14 mouse cellular contexts compared by ENCODE assay signal in genomic region chr13:99503370-99503979, GRCm38 (mm10). TPM values are rescaled to one million over a fixed set of nuclear protein-coding genes. Genes with fewer than 3 reads are reported as not detected.
A peak's percentile ranks its signal among the peaks of the same experiment; 100 is the strongest.
DNase-seq lines count a peak whose midpoint lies in the region; ATAC-seq lines count a peak whose summit lies in the region.
"Had no signal": no experiment of that assay in that cellular context is flagged by ENCODE, and none has a peak within 500 bp of the region (broad histone marks: within the 10 kb centered on the region; RNA-seq: fewer than 3 reads in every experiment).

No protein-coding gene starts in this region.

- H3K9me3 ChIP-seq in midbrain, embryonic 15.5 days: no peaks in the 10 kb centered on the region
- H3K9me3 ChIP-seq in midbrain, embryonic 10.5 days (replicated peaks): no peaks in the 10 kb centered on the region
- H3K9me3 ChIP-seq in neural tube, embryonic 13.5 days: no peaks in the 10 kb centered on the region
- H3K9me3 ChIP-seq: embryonic facial prominence, embryonic 12.5 days had no signal

- H3K27me3 ChIP-seq in midbrain, embryonic 15.5 days (replicated peaks): no peaks in the 10 kb centered on the region
- H3K27me3 ChIP-seq in midbrain, embryonic 10.5 days (ENCODE audit: low read depth, poor library complexity, severe bottlenecking): no peaks in the 10 kb centered on the region
- no peaks in the 10 kb centered on the region for H3K27me3 ChIP-seq in neural tube, embryonic 13.5 days
- H3K27me3 ChIP-seq: embryonic facial prominence, embryonic 12.5 days had no signal

- H3K4me1 ChIP-seq in midbrain, embryonic 15.5 days: peaks cover 77% of the 10 kb centered on the region
- peaks cover 52% of the 10 kb centered on the region for H3K4me1 ChIP-seq in midbrain, embryonic 10.5 days
- peaks cover 85% of the 10 kb centered on the region for H3K4me1 ChIP-seq in neural tube, embryonic 13.5 days (replicated peaks)

- DNase-seq in midbrain, embryonic 10.5 days (ENCODE audit: low spot score): no peak
- DNase-seq in left cerebral cortex, postnatal 25 days (ENCODE audit: low spot score in 2 of 2): no peak
- DNase-seq in spleen, adult 12 weeks (ENCODE audit: low spot score): no peak
- DNase-seq: cerebellum, adult 8-10 months; heart, postnatal 36 days; kidney, postnatal 36 days; left cerebral cortex, postnatal 4 days; lung, adult 2 months; right cerebral cortex, postnatal 14 days had no signal

- H3K4me2 ChIP-seq in midbrain, embryonic 15.5 days: no peak overlapping the region
- H3K4me2 ChIP-seq in neural tube, embryonic 13.5 days: peak overlapping the region; percentile 38; the same call in 1 of the 2 replicates
- H3K4me2 ChIP-seq: embryonic facial prominence, embryonic 12.5 days had no signal

- H3K36me3 ChIP-seq in midbrain, embryonic 15.5 days (replicated peaks): peaks cover 32% of the 10 kb centered on the region; the same call in 1 of the 2 replicates
- H3K36me3 ChIP-seq in midbrain, embryonic 10.5 days: peaks cover 98% of the 10 kb centered on the region
- peaks cover 59% of the 10 kb centered on the region for H3K36me3 ChIP-seq in neural tube, embryonic 13.5 days

- H3K4me3 ChIP-seq in midbrain, embryonic 15.5 days: no peak overlapping the region
- no peak overlapping the region for H3K4me3 ChIP-seq in midbrain, embryonic 10.5 days
- H3K4me3 ChIP-seq in neural tube, embryonic 13.5 days: no peak overlapping the region
- H3K4me3 ChIP-seq: embryonic facial prominence, embryonic 12.5 days had no signal

- 0 out of 2 replicates have a peak overlapping the region, but pooled peaks have one; percentile 17 for H3K9ac ChIP-seq in midbrain, embryonic 15.5 days
- H3K9ac ChIP-seq in neural tube, embryonic 13.5 days: 0 out of 2 replicates have a peak overlapping the region, but pooled peaks have one; percentile 26
- H3K9ac ChIP-seq: embryonic facial prominence, embryonic 12.5 days had no signal

- H3K27ac ChIP-seq in midbrain, embryonic 15.5 days: peak overlapping the region; percentile 47
- no peak overlapping the region for H3K27ac ChIP-seq in midbrain, embryonic 10.5 days (replicated peaks)
- peak overlapping the region; percentile 78; the same call in 1 of the 2 replicates for H3K27ac ChIP-seq in neural tube, embryonic 13.5 days (replicated peaks)
- H3K27ac ChIP-seq: embryonic facial prominence, embryonic 12.5 days had no signal

- WGBS in midbrain, embryonic 15.5 days: 79% methylated on average over 14 of the region's 14 CpGs
- 94% methylated on average over 14 of the region's 14 CpGs for WGBS in midbrain, embryonic 10.5 days
- WGBS in neural tube, embryonic 13.5 days: 79% methylated on average over 14 of the region's 14 CpGs

- intact Hi-C loops in left cerebral cortex, postnatal 25 days (cut with DNase I): no loop called here

- ATAC-seq in midbrain, embryonic 15.5 days (replicated peaks): no peak
- peak; percentile 75 for ATAC-seq in activated CD4-positive, CD25-positive, alpha-beta regulatory T cell, adult 4 months
- peak; percentile 87 to 89 for ATAC-seq in hematopoietic stem cell, adult 5-6 weeks (replicated peaks in 1 of 2; ENCODE audit: insufficient read depth in 1 of 2, low FRiP score in 2 of 2, low TSS enrichment in 1 of 2, low read depth in 1 of 2, poor library complexity in 2 of 2, severe bottlenecking in 2 of 2)
- ATAC-seq in neural tube, embryonic 13.5 days (ENCODE audit: low read depth): no peak

RNA-seq across cellular contexts. Expression of gene Map1b, which starts 12.9 kb away (rescaled TPM):
- polyA plus RNA-seq in midbrain, embryonic 15.5 days (2015; fragmentation: Nextera tagmentation; extraction: Ambion mirVana): 2,126 and 2,223 TPM in 2 replicates
- polyA plus RNA-seq in midbrain, embryonic 10.5 days (2016; fragmentation: Nextera tagmentation; extraction: Ambion mirVana): 665 and 916 TPM in 2 replicates
- under 1 TPM; 0.04 to 0.40 TPM for polyA plus RNA-seq in activated CD4-positive, CD25-positive, alpha-beta regulatory T cell, adult 4 months (2017; shearing (Covaris generic))
- total RNA-seq in hematopoietic stem cell, adult 5-6 weeks (2017): 0.06 and 0.15 TPM in 2 replicates
- 1,780 and 1,799 TPM in 2 replicates for polyA plus RNA-seq in neural tube, embryonic 13.5 days (2015; fragmentation: Nextera tagmentation; extraction: Ambion mirVana)
- total RNA-seq in left cerebral cortex, postnatal 25 days (2021): 100 to 1,000 TPM; 586 to 625 TPM

Comparison
In these comparisons a context has a peak if more than half of its experiments do, and no peak if none do; other contexts are left out.
1. ATAC-seq: peak in activated CD4-positive, CD25-positive, alpha-beta regulatory T cell, adult 4 months (single experiment) and hematopoietic stem cell, adult 5-6 weeks (2 of 2); none in midbrain, embryonic 15.5 days (single experiment) and neural tube, embryonic 13.5 days (single experiment).
2. RNA of gene Map1b, which starts 12.9 kb away (polyA plus RNA-seq): 2,126 to 2,223 TPM in midbrain, embryonic 15.5 days, 1,780 to 1,799 TPM in neural tube, embryonic 13.5 days and 665 to 916 TPM in midbrain, embryonic 10.5 days; 0.04 to 0.40 TPM in activated CD4-positive, CD25-positive, alpha-beta regulatory T cell, adult 4 months; every median in the first group is over 100 times any median in the second.